Mouse (Mus musculus) spleen, adult 2 months (tissue): ENCODE results near the gene Lyrm4. TPM values are rescaled to one million over a fixed set of nuclear protein-coding genes. Genes with fewer than 3 reads are reported as not detected.

ENCODE experiments used
- DNase-seq, 2 experiments: peaks; one replicate each; pipeline versions ENCODE4 v3.0.0 to v3.0.0-alpha.2; 2012 to 2021; ENCODE audit warnings: low spot score in 2 of 2, low read depth in 1 of 2
- H3K27ac ChIP-seq: fragments of 200-500 bp; 2 replicates; pipeline ENCODE4 v1.5.1; 2012; ENCODE audit warnings: low read length, inconsistent platforms; ENCODE audit not compliant: insufficient read depth
- H3K27me3 ChIP-seq: fragments of 200-500 bp; 2 replicates; pipeline ENCODE4 v1.6.1; 2012; ENCODE audit warnings: mild to moderate bottlenecking, moderate library complexity, low read length, inconsistent platforms; ENCODE audit not compliant: control insufficient read depth, insufficient read depth
- H3K36me3 ChIP-seq: fragments of 200-500 bp; 2 replicates; pipeline ENCODE4 v1.6.1; 2012; ENCODE audit warnings: mild to moderate bottlenecking, low read length, inconsistent platforms; ENCODE audit not compliant: control insufficient read depth, insufficient read depth
- H3K4me1 ChIP-seq: fragments of 200-500 bp; 2 replicates; pipeline ENCODE4 v1.6.1; 2011; ENCODE audit warnings: inconsistent platforms; ENCODE audit not compliant: control insufficient read depth, insufficient read depth, insufficient read length
- H3K4me3 ChIP-seq: fragments of 200-500 bp; 2 replicates; pipeline ENCODE4 v1.5.1; 2011; ENCODE audit warnings: mild to moderate bottlenecking, inconsistent platforms; ENCODE audit not compliant: insufficient read depth, insufficient read length; ENCODE audit errors: extremely low read depth
- CTCF ChIP-seq: fragments of 200-500 bp; IDR thresholded peaks from 2 replicates; pipeline ENCODE4 v1.5.1; 2011; ENCODE audit warnings: mild to moderate bottlenecking, inconsistent platforms; ENCODE audit not compliant: insufficient read depth, insufficient read length, insufficient replicate concordance; ENCODE audit errors: extremely low read depth
- POLR2A ChIP-seq: fragments of 200-500 bp; IDR thresholded peaks from 2 replicates; pipeline ENCODE4 v1.6.1; 2011; ENCODE audit warnings: low read depth, low read length, inconsistent platforms
- WGBS: fragments of 180-500 bp; shearing (Covaris S2); methylation state at CpG from one replicate; pipeline ENCODE4 v1.1.7; 2018; 5-methylcytosine and 5-hydroxymethylcytosine counted together
- polyA plus RNA-seq: library from polyadenylated mRNA; depleted of rRNA; stranded (reverse); fragments of >200 nt; gene quantifications from 2 replicates; pipeline ENCODE4 v1.2.3, GENCODE M21; 2012

The Lyrm4 gene
- polyA plus RNA-seq, 1 experiment: 2.3 TPM

GRCm38 (mm10) chr13:36129360-36130054 is 12.2 kb upstream of the Lyrm4 start:
- no peak overlapping the region for H3K27ac ChIP-seq
- 94% methylated on average over 2 of the region's 2 CpGs for WGBS
- no peak overlapping the region for H3K4me3 ChIP-seq
- no peaks in the 10 kb centered on the region for H3K36me3 ChIP-seq
- TF ChIP-seq POLR2A (no peak), CTCF (no peak)
- no peaks in the 10 kb centered on the region for H3K27me3 ChIP-seq
- peaks cover 5% of the 10 kb centered on the region for H3K4me1 ChIP-seq
- DNase-seq: no peak

- Histone ChIP-seq H3K4me3 (no peak overlapping the region), H3K27me3 (no peaks in the 10 kb centered on the region), H3K27ac (no peak overlapping the region), H3K4me1 (peaks cover 4% of the 10 kb centered on the region; the same call in 1 of the 2 replicates), H3K36me3 (no peaks in the 10 kb centered on the region)
- TF ChIP-seq CTCF (no peak), POLR2A (no peak)
- DNase-seq: no peak
Observed at GRCm38 (mm10) chr13:36120606-36121005, 3.3 kb upstream of the Lyrm4 start.

GRCm38 (mm10) chr13:36119684-36120083 is 2.4 kb upstream of the Lyrm4 start:
- no peak overlapping the region for H3K27ac ChIP-seq
- no peak overlapping the region for H3K4me3 ChIP-seq
- peaks cover 4% of the 10 kb centered on the region; the same call in 1 of the 2 replicates for H3K4me1 ChIP-seq
- H3K27me3 ChIP-seq: no peaks in the 10 kb centered on the region
- no peaks in the 10 kb centered on the region for H3K36me3 ChIP-seq
- 90% methylated on average over 4 of the region's 4 CpGs for WGBS
- DNase-seq: no peak
- TF ChIP-seq CTCF: no peak
- TF ChIP-seq POLR2A: no peak

- no peaks in the 10 kb centered on the region for H3K27me3 ChIP-seq
- no peaks in the 10 kb centered on the region for H3K36me3 ChIP-seq
- WGBS: 8% methylated on average over 21 of the region's 21 CpGs
- TF ChIP-seq CTCF (no peak), POLR2A (no peak)
- peak overlapping the region; percentile 74 for H3K4me3 ChIP-seq
- DNase-seq: peak; percentile 1 to 21
- peaks cover 4% of the 10 kb centered on the region; the same call in 1 of the 2 replicates for H3K4me1 ChIP-seq
- no peak overlapping the region for H3K27ac ChIP-seq
Observed at GRCm38 (mm10) chr13:36116520-36117142, 695 bp downstream of the Lyrm4 start.

- TF ChIP-seq CTCF (no peak), POLR2A (no peak)
- Histone ChIP-seq H3K27ac (no peak overlapping the region), H3K4me1 (peaks cover 4% of the 10 kb centered on the region; the same call in 1 of the 2 replicates), H3K4me3 (no peak overlapping the region), H3K36me3 (no peaks in the 10 kb centered on the region), H3K27me3 (no peaks in the 10 kb centered on the region)
- DNase-seq: no peak
- 91% methylated on average over 5 of the region's 5 CpGs for WGBS
Observed at GRCm38 (mm10) chr13:36113181-36113580, 4.1 kb downstream of the Lyrm4 start.

- DNase-seq: no peak
- H3K36me3 ChIP-seq: no peaks in the 10 kb centered on the region
- no peak overlapping the region; the same call in 1 of the 2 replicates for H3K4me3 ChIP-seq
- no peaks in the 10 kb centered on the region for H3K27me3 ChIP-seq
- H3K4me1 ChIP-seq: no peaks in the 10 kb centered on the region
- WGBS: 95% methylated on average over 2 of the region's 2 CpGs
- no peak overlapping the region for H3K27ac ChIP-seq
- no peak for TF ChIP-seq POLR2A
- no peak for TF ChIP-seq CTCF
Observed at GRCm38 (mm10) chr13:36111331-36111730, 6.0 kb downstream of the Lyrm4 start.

GRCm38 (mm10) chr13:36108528-36108927 is 8.8 kb downstream of the Lyrm4 start:
- TF ChIP-seq CTCF (no peak), POLR2A (no peak)
- Histone ChIP-seq H3K27ac (no peak overlapping the region), H3K27me3 (no peaks in the 10 kb centered on the region), H3K4me3 (no peak overlapping the region), H3K4me1 (no peaks in the 10 kb centered on the region), H3K36me3 (no peaks in the 10 kb centered on the region)
- WGBS: 90% methylated on average over 4 of the region's 4 CpGs
- DNase-seq: no peak
